Mouse (Mus musculus): ENCODE results near the gene 6330409D20Rik. TPM values are rescaled to one million over a fixed set of nuclear protein-coding genes. Genes with fewer than 3 reads are reported as not detected.

Gene 6330409D20Rik
- polyA plus RNA-seq, 1 experiment from 2014 or later, result not detected

DNA sequence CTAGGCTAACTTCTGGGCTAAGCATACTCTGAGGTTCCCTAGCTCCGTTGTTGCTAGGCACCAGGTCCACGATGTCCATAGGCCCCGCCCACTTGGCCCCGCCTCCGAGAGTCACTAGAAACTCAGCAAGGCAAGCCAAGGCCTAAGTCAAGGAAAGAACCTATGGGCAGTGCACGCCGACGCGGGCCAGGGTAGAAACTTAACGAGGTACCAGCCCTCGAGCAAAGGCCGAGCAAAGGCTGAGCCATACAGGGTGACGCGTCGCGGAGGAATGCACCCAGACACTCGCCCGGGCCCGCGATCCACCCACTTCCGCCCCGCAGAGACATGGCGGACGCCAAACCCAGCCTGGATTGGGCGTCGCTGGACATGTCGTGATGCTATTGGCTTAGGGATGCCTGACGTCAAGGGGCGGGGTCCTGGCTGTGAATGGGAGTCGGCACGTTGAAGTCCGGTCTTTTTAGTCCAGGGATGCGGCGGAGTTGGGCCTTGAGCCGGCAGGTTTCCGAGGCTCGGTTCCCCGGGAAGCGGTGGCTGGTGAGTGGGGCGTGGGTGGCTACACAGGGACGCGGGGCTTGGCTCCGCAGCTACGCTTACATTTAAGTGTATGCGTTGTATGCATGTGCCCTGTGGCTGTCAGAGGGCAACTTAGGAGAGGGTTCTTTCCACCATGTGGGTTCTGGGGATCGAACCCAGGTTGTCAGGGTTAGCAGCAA is 34.7 kb upstream of the 6330409D20Rik start, which contains the start of the genes Ttc16 and Ptrh1:
Ttc16 (minus strand) TSS at position 275 of the 716 bp plus-strand sequence.
Ptrh1 (plus strand) TSS at position 428 of the 716 bp plus-strand sequence.
- Histone ChIP-seq H3K4me1 (replicated peaks; ENCODE audit: control insufficient read depth, insufficient read depth, low read length) (peaks cover 17% of the 10 kb centered on the region), H3K27ac (ENCODE audit: low read depth, low read length) (no peak within 1 kb of the TSS), H3K4me2 (peak within 1 kb of the TSS; percentile 85), H3K9me3 (ENCODE audit: control insufficient read depth, low read length) (no peaks in the 10 kb centered on the region), H3K9ac (ENCODE audit: low read depth, low read length) (peak within 1 kb of the TSS; percentile 37), H3K4me3 (ENCODE audit: low read depth, low read length) (peak within 1 kb of the TSS; percentile 54), H3K36me3 (ENCODE audit: control insufficient read depth, insufficient read depth, low read length) (peaks cover 2% of the 10 kb centered on the region; the same call in 1 of the 2 replicates), H3K27me3 (replicated peaks; ENCODE audit: control insufficient read depth, insufficient read depth, low read length) (no peaks in the 10 kb centered on the region)
- DNase-seq (ENCODE audit: low spot score), result peak; percentile 98
- peak; percentile 94 for ATAC-seq (replicated peaks; ENCODE audit: low FRiP score)
- under 1% methylated on average over 46 of the region's 46 CpGs for WGBS

DNA sequence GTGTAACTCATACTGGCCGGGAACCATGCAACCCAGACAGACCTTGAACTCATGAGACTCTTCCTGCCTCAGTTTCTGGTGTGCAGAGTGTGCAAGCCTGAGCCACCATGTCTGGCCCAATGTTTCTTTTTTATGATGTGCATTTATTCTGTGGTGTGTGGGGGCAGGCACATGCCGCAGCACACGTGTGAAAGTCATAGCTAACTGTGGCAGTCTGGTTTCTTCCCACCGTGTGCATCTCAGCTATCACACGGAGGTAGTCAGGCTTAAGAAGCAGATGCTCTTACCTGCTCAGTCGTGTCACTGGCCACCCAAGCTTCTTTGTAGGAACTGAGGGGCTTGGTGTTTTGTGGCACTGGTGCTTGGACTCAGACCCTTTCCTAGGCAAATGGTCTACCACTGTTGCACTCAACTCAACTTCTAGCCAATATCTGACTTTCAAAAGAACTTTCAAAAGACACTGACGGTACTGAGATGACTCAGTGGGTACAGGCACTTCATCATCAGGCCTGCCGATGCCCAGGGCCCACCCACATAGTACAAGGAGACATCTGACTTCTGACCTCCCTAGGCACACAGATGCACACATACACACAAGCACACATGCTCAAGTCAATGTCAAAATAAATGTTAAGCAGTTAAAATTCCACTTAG is 31.9 kb upstream of the 6330409D20Rik start:
- no peaks in the 10 kb centered on the region for H3K27me3 ChIP-seq (replicated peaks; ENCODE audit: control insufficient read depth, insufficient read depth, low read length)
- no peaks in the 10 kb centered on the region for H3K9me3 ChIP-seq (ENCODE audit: control insufficient read depth, low read length)
- H3K36me3 ChIP-seq (ENCODE audit: control insufficient read depth, insufficient read depth, low read length), result peaks cover 2% of the 10 kb centered on the region; the same call in 1 of the 2 replicates
- H3K4me3 ChIP-seq (ENCODE audit: low read depth, low read length), result no peak overlapping the region
- WGBS, result 80% methylated on average over 8 of the region's 8 CpGs
- ATAC-seq (replicated peaks; ENCODE audit: low FRiP score), result no peak
- no peak overlapping the region for H3K9ac ChIP-seq (ENCODE audit: low read depth, low read length)
- no peak for DNase-seq (ENCODE audit: low spot score)
- H3K4me2 ChIP-seq, result no peak overlapping the region
- H3K27ac ChIP-seq (ENCODE audit: low read depth, low read length), result no peak overlapping the region
- peaks cover 28% of the 10 kb centered on the region for H3K4me1 ChIP-seq (replicated peaks; ENCODE audit: control insufficient read depth, insufficient read depth, low read length)

DNA sequence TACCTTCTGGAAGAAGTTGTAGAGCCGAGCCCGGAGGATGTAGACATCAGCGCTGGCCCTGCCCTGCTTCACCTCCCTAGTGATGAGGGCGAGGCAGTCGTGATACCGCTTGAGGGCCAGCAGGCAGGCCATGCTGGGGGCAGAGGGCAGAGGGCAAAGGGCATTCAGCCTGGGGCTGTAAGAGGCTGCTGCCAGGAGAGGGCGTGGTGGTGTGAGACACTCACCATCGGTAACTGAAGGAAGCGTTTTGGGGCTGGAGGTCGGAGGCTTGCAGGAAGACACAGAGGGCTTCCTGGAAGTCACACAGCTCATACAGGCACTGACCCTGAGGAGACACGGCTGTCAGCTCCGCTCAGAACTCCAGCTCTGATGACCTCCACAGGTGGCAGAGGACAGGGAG is 31.1 kb upstream of the 6330409D20Rik start:
- ATAC-seq (replicated peaks; ENCODE audit: low FRiP score) (no peak), DNase-seq (ENCODE audit: low spot score) (peak; percentile 45)
- no peaks in the 10 kb centered on the region for H3K9me3 ChIP-seq (ENCODE audit: control insufficient read depth, low read length)
- no peak overlapping the region for H3K27ac ChIP-seq (ENCODE audit: low read depth, low read length)
- H3K4me1 ChIP-seq (replicated peaks; ENCODE audit: control insufficient read depth, insufficient read depth, low read length), result peaks cover 31% of the 10 kb centered on the region
- H3K4me3 ChIP-seq (ENCODE audit: low read depth, low read length), result no peak overlapping the region
- 0 out of 2 replicates have a peak overlapping the region, but pooled peaks have one; percentile 18 for H3K4me2 ChIP-seq
- H3K9ac ChIP-seq (ENCODE audit: low read depth, low read length), result 0 out of 2 replicates have a peak overlapping the region, but pooled peaks have one; percentile 18
- WGBS, result 19% methylated on average over 12 of the region's 12 CpGs
- no peaks in the 10 kb centered on the region for H3K36me3 ChIP-seq (ENCODE audit: control insufficient read depth, insufficient read depth, low read length)
- H3K27me3 ChIP-seq (replicated peaks; ENCODE audit: control insufficient read depth, insufficient read depth, low read length), result no peaks in the 10 kb centered on the region

- no peaks in the 10 kb centered on the region for H3K27me3 ChIP-seq (replicated peaks; ENCODE audit: control insufficient read depth, insufficient read depth, low read length)
- no peaks in the 10 kb centered on the region for H3K36me3 ChIP-seq (ENCODE audit: control insufficient read depth, insufficient read depth, low read length)
- H3K4me3 ChIP-seq (ENCODE audit: low read depth, low read length), result no peak overlapping the region
- WGBS, result 81% methylated on average over 5 of the region's 5 CpGs
- DNase-seq (ENCODE audit: low spot score) (no peak), ATAC-seq (replicated peaks; ENCODE audit: low FRiP score) (no peak)
- no peak overlapping the region for H3K4me2 ChIP-seq
- H3K4me1 ChIP-seq (replicated peaks; ENCODE audit: control insufficient read depth, insufficient read depth, low read length), result peaks cover 29% of the 10 kb centered on the region
- H3K9ac ChIP-seq (ENCODE audit: low read depth, low read length), result no peak overlapping the region
- H3K27ac ChIP-seq (ENCODE audit: low read depth, low read length), result peak overlapping the region; percentile 64; the same call in 1 of the 2 replicates
- no peaks in the 10 kb centered on the region for H3K9me3 ChIP-seq (ENCODE audit: control insufficient read depth, low read length)
Measured at GRCm38 (mm10) chr2:32769327-32770085, 28.7 kb upstream of the 6330409D20Rik start.

- DNase-seq (ENCODE audit: low spot score) (peak; percentile 45), ATAC-seq (replicated peaks; ENCODE audit: low FRiP score) (peak; percentile 85)
- H3K9ac ChIP-seq (ENCODE audit: low read depth, low read length), result no peak overlapping the region
- H3K4me2 ChIP-seq, result peak overlapping the region; percentile 51
- peak overlapping the region; percentile 64; the same call in 1 of the 2 replicates for H3K27ac ChIP-seq (ENCODE audit: low read depth, low read length)
- H3K4me3 ChIP-seq (ENCODE audit: low read depth, low read length), result no peak overlapping the region
- H3K36me3 ChIP-seq (ENCODE audit: control insufficient read depth, insufficient read depth, low read length), result no peaks in the 10 kb centered on the region
- H3K9me3 ChIP-seq (ENCODE audit: control insufficient read depth, low read length), result no peaks in the 10 kb centered on the region
- no peaks in the 10 kb centered on the region for H3K27me3 ChIP-seq (replicated peaks; ENCODE audit: control insufficient read depth, insufficient read depth, low read length)
- peaks cover 29% of the 10 kb centered on the region for H3K4me1 ChIP-seq (replicated peaks; ENCODE audit: control insufficient read depth, insufficient read depth, low read length)
- WGBS, result 40% methylated on average over 19 of the region's 19 CpGs
Measured at GRCm38 (mm10) chr2:32768661-32769285, 28.0 kb upstream of the 6330409D20Rik start.

GRCm38 (mm10) chr2:32767241-32767640 is 26.4 kb upstream of the 6330409D20Rik start:
- Histone ChIP-seq H3K4me3 (ENCODE audit: low read depth, low read length) (no peak overlapping the region), H3K9ac (ENCODE audit: low read depth, low read length) (no peak overlapping the region), H3K4me1 (replicated peaks; ENCODE audit: control insufficient read depth, insufficient read depth, low read length) (peaks cover 29% of the 10 kb centered on the region), H3K27ac (ENCODE audit: low read depth, low read length) (no peak overlapping the region), H3K36me3 (ENCODE audit: control insufficient read depth, insufficient read depth, low read length) (peaks cover 2% of the 10 kb centered on the region; the same call in 1 of the 2 replicates), H3K9me3 (ENCODE audit: control insufficient read depth, low read length) (no peaks in the 10 kb centered on the region), H3K27me3 (replicated peaks; ENCODE audit: control insufficient read depth, insufficient read depth, low read length) (no peaks in the 10 kb centered on the region), H3K4me2 (no peak overlapping the region)
- DNase-seq (ENCODE audit: low spot score) (no peak), ATAC-seq (replicated peaks; ENCODE audit: low FRiP score) (no peak)
- 72% methylated on average over 12 of the region's 12 CpGs for whole genome bisulfite sequencing

DNA sequence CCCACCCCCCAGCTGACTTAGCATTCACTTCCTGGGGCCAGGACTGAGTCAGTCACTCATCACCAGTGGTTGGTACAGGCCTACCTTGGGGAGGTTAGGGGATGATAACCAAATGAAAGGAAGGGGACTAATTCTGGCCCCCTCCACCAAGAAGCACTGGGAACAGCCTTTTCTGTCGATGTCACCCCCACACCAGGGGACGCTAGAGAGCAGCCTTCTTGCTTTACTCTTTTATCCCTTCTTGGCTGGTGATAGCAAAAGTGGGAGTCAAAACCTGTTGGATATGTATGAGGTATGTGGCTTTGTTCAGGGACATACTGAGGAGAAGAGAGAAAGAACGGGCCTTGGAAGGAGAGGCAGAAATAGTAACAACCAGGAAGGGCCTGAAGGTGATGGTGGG is 22.5 kb upstream of the 6330409D20Rik start:
- 62% methylated on average over 3 of the region's 3 CpGs for WGBS

DNA sequence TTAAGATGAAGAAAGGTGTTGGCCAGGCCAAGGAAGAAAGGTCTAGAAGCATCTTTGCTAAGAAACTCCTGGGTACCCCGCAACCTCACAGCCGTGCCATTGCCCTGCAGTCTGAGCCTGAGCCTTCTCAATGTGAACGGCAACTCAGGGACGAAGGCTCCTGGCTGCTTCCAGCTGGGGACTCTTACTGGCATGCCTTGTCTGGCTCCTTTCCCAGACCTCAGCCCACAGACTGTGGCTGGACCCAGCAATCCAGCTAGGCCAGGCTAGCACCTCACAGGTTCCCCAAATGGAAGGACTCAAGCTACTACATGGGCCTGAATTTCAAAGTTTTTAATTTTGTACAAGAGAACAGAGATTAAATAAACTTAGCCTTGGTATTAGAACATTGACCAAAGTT is 21.0 kb upstream of the 6330409D20Rik start:
- 0 out of 2 replicates have a peak, but pooled peaks cover 3% of the 10 kb centered on the region for H3K4me1 ChIP-seq (replicated peaks; ENCODE audit: control insufficient read depth, insufficient read depth, low read length)
- H3K4me2 ChIP-seq, result no peak overlapping the region
- ATAC-seq (replicated peaks; ENCODE audit: low FRiP score) (no peak), DNase-seq (ENCODE audit: low spot score) (no peak)
- no peaks in the 10 kb centered on the region for H3K9me3 ChIP-seq (ENCODE audit: control insufficient read depth, low read length)
- no peak overlapping the region for H3K9ac ChIP-seq (ENCODE audit: low read depth, low read length)
- H3K36me3 ChIP-seq (ENCODE audit: control insufficient read depth, insufficient read depth, low read length), result peaks cover 12% of the 10 kb centered on the region
- 87% methylated on average over 4 of the region's 4 CpGs for WGBS
- no peak overlapping the region for H3K27ac ChIP-seq (ENCODE audit: low read depth, low read length)
- H3K4me3 ChIP-seq (ENCODE audit: low read depth, low read length), result no peak overlapping the region
- no peaks in the 10 kb centered on the region for H3K27me3 ChIP-seq (replicated peaks; ENCODE audit: control insufficient read depth, insufficient read depth, low read length)

More for the DNA sequence above, 22.5 kb upstream of the 6330409D20Rik start:
- H3K9ac ChIP-seq (ENCODE audit: low read depth, low read length), result no peak overlapping the region
- H3K27me3 ChIP-seq (replicated peaks; ENCODE audit: control insufficient read depth, insufficient read depth, low read length), result no peaks in the 10 kb centered on the region
- no peaks in the 10 kb centered on the region for H3K9me3 ChIP-seq (ENCODE audit: control insufficient read depth, low read length)
- H3K36me3 ChIP-seq (ENCODE audit: control insufficient read depth, insufficient read depth, low read length), result peaks cover 12% of the 10 kb centered on the region
- H3K4me1 ChIP-seq (replicated peaks; ENCODE audit: control insufficient read depth, insufficient read depth, low read length), result peaks cover 11% of the 10 kb centered on the region; the same call in 1 of the 2 replicates
- no peak overlapping the region for H3K4me3 ChIP-seq (ENCODE audit: low read depth, low read length)
- no peak for DNase-seq (ENCODE audit: low spot score)
- no peak for ATAC-seq (replicated peaks; ENCODE audit: low FRiP score)
- H3K27ac ChIP-seq (ENCODE audit: low read depth, low read length), result no peak overlapping the region
- H3K4me2 ChIP-seq, result no peak overlapping the region
